Mouse (Mus musculus): ENCODE results near the gene E330034G19Rik. TPM values are rescaled to one million over a fixed set of nuclear protein-coding genes. Genes with fewer than 3 reads are reported as not detected.

Gene E330034G19Rik
- not detected for total RNA-seq (2021)
- long read RNA-seq, experiment 1: 0 reads
- long read RNA-seq, experiment 2: 0 reads

GRCm38 (mm10) chr14:24292914-24293313 lies at the start of gene E330034G19Rik:
TSS of gene E330034G19Rik (plus strand) at chr14:24293214.
- DNase-seq (ENCODE audit: low spot score in 2 of 2): no peak

DNA sequence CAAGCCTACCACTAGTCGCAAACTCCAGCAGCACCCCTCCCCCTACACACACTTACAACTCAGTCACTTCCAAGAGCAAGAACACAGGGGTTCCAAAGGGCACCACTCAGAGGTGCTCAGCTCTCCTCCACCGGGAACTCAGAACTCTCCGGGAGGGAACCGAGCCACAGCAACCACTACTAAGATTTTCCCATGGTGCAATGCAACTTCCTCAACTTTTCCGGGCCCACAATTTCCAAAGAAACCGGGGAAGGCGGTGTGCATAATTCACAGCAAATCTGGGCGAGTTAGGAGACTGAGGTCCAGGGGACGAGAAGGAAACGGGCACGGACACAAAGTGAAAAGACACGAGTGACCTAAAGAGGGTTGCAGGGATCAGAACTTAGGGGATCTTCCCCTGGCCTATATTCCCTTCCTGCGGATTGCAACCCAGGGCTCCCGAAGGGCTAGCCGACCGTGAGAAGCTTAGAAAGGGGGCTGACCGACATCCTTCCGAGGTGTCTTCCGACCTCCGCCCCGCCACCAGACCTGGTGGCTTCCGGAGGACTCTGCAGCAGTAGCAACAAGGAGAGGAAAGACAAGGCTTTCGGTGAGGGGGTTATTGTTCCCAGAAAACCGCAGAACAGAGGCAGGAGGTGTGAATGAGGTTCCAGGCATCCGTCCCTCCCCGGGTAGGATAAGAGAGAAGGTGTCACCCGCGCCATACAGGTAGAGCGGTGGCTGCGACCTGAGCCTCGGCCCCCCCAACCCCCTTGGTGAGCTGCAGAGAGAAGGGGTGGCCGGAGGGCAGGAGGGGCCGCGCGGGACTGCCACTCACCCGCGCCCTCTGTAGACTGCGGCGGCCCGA lies 48.5 kb upstream of the E330034G19Rik start:
- DNase-seq (ENCODE audit: low spot score in 2 of 2): peak; percentile 7

- peak; percentile 52 to 60 for DNase-seq (ENCODE audit: low spot score in 2 of 2)
Observed at GRCm38 (mm10) chr14:24245177-24246081, 47.6 kb upstream of the E330034G19Rik start, which contains the start of gene Dlg5. TSS of gene Dlg5 (minus strand) at chr14:24245920.

GRCm38 (mm10) chr14:24249926-24250325 lies 43.1 kb upstream of the E330034G19Rik start:
- DNase-seq (ENCODE audit: low spot score in 2 of 2): no peak

DNA sequence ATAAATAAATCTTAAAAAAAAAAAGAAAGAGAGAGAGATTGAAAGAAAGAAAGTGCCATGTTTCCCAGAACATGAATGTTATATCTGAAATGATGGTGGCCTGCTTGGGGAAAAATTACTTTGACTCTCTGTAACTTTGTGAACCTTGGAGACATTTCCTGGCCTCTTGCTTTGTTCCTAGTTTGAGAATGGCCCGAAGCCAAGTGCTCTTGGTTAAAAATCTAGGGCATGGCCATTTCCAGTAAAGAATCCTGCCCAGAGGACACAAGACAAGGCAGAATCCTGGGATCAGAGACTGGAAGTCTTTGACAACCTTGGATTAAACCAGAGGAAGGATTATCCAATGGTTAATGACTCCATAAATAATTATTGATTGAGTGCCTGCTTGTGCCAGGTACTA lies 41.7 kb upstream of the E330034G19Rik start:
- DNase-seq (ENCODE audit: low spot score in 2 of 2): no peak

DNA sequence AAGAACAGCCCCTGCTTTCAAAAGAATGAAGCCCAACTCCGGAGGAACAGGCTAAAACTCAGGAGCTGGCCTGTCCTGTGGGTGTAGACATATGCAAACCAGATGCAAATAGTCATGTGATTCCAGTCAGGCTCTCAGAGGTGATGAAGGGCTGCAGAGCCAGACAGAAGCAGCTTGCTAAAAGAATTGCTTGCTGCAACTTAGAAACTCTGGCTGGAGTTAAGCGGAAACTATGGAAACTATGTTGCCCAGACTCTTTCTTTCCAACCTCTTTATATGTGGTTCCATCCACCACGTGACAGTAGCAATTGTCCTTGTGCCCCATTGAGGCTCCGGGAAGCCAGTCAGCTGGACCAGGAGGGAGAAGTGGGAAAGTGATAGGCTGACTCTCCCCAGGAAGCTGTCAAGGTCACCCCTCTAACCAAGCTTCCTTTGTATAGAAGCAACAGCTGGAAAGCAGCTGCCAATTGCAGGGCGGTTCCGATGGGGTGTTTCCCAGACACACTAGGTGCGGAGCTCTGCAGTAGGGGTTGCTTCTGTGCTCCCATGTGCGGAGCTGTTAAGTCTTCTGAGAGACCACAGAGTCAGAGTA lies 39.3 kb upstream of the E330034G19Rik start:
- DNase-seq (ENCODE audit: low spot score in 2 of 2): no peak

DNA sequence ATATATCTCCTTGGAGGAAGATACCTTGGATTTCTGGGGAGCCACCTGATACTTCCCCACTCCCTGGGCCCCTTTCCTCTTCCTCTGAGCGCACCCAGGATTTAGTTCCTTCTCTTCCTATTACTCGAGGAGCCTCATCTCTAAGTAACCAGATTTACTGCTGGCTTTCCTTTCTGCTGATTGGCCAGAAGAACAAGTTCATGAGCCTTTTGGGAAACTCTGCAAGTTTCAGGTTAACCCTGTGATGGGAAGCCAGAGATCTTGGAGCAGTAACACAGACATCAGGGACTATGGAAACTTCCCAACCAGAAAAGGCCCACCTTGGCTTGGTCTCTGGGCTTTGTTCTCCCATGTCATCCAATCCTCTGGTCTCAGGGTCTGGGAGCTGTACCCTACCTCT lies 37.1 kb upstream of the E330034G19Rik start:
- DNase-seq (ENCODE audit: low spot score in 2 of 2): no peak

DNA sequence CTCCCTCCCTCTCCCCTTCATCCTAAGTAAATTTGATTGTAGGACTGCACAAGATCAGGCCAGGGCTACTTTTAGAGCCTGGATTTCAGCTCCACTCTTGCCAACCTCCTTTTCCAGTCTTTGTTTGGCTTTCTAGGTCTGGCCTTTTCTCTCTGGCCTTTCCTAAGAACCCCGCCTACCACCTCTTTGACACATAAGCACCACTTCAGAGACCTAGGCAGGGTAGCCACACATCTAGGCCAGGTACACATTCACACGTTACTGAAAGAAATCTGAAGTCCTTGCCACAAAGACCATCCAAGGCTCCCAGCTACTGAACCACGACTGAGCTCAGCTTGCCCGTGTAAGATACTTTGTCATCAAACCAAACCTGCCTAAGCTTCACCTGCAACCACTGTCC lies 32.6 kb upstream of the E330034G19Rik start:
- DNase-seq (ENCODE audit: low spot score in 2 of 2): no peak

GRCm38 (mm10) chr14:24262382-24262781 lies 30.6 kb upstream of the E330034G19Rik start:
- DNase-seq (ENCODE audit: low spot score in 2 of 2): no peak

DNA sequence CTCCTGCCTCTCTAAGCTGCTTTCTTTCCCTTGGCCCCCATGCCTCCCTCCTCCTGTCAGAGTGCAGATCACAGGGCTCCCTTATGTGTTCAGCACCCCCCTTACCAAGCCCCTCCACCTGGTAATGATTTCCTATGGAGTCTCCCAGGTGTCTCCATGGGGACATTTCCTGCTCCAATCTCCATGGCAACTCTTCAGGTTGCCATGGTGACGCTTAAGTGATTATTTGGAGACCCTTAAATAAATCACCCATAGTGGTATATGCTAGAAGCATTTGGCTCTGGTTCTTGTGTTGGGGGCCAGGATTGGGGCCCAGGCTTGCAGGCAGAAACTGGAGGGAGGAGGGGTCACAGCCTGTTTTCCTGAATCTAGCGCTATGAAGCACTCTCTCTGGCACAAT lies 30.1 kb upstream of the E330034G19Rik start:
- DNase-seq (ENCODE audit: low spot score in 2 of 2): no peak

- DNase-seq (ENCODE audit: low spot score in 2 of 2): no peak
Observed at GRCm38 (mm10) chr14:24269571-24269970, 23.4 kb upstream of the E330034G19Rik start.

DNA sequence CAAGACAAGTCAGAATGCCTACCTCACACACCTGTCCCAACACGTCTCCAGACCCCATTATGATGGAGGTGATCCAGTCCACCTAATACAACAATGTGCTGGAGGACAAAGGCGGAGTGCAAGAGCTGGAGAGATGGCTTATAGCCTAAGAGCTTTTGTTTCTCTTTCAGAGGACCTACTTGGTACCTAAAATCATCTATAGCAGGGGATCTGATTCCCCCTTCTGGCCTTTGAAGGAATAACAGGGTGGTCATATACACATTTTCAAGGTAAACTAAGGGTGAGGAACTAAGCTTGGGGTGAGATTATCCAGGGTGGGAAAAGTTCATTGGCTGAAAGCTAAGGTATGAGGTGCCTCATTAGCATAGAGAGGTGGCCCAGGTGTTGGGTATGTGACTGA lies 19.4 kb upstream of the E330034G19Rik start:
- no peak for DNase-seq (ENCODE audit: low spot score in 2 of 2)

GRCm38 (mm10) chr14:24275534-24275933 lies 17.5 kb upstream of the E330034G19Rik start:
- no peak for DNase-seq (ENCODE audit: low spot score in 2 of 2)

DNA sequence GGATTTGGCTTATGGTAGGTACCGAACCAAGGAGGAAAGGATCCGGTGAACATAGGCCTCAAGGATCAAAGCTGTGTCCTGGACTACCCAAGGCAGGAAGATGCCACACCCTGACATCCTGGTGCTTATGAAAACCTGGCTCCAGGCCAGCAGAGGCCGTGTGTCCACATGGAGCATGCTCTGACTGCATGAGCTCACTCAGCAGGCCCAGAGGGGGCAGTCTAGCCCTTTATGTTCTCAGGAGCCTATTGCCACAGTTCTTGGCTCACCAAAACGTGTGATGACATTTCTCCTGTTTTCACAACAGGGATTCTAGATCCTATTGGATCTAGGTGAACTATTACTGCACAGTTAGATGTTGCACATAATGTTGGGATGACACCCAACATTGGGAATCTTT lies 11.7 kb upstream of the E330034G19Rik start:
- DNase-seq (ENCODE audit: low spot score in 2 of 2): no peak

DNA sequence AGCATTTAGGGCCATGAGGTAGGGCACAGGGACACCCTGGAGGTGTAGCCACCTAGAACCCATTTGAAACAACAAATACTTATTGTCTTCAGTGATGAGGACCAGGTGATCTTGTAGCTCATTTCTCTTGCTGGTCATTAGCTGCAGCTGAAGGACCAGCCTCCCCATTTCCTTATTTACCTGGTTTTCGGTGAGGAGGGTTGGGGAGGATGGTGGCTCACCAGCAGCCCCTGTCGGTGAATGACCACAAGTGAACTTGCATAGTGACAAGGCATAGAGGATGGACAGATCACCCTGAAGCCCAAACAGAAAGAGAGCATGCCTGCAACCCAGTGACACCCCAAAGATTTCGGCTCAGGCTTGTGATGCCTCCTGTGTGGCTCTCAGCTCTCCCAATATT lies 10.7 kb upstream of the E330034G19Rik start:
- DNase-seq (ENCODE audit: low spot score in 2 of 2): no peak

DNA sequence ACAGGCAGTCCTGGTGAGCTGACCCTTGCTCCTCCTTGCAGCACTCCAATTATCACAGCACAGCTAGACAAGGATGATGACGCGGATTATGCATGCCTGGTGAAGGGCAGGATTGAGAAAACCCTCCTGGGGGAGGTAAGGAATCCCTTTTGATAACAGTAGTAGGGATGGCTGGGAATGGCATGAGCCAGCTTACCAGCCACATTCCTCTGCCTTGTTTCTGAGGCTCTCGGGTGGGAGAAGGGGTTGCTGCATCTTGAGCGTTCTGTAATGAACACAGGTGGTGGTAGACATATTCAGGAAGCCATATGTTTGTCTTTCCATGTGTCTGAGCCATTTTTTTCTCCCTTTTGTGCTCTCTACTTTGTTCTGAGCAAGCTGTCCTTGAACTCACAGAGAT lies 6.9 kb upstream of the E330034G19Rik start:
- no peak for DNase-seq (ENCODE audit: low spot score in 2 of 2)

GRCm38 (mm10) chr14:24290726-24291125 lies 2.3 kb upstream of the E330034G19Rik start:
- no peak for DNase-seq (ENCODE audit: low spot score in 2 of 2)

DNA sequence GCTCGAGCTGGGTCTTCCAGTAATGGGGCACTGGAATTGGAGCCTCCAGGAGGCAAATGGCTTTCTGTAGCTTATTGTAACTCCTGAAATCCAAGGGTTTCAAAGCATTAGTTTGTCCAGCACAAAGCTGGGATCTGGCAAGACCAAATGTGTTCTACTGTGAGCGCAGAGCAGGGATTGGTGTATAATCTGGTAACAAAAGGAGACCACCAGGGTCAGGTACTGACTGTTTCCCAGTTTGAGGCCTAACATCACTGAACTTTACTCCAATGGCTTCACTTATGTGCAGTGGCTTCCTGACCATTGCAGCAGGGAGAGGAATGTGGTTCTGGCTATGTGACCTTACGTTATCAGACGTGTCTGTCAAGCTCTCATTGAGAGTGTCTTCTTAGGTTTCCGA lies 617 bp downstream of the E330034G19Rik start:
- DNase-seq (ENCODE audit: low spot score in 2 of 2): no peak

- DNase-seq (ENCODE audit: low spot score in 2 of 2): peak in 1 of 2 experiments; percentile 26
Observed at GRCm38 (mm10) chr14:24302126-24302525, 9.1 kb downstream of the E330034G19Rik start.

GRCm38 (mm10) chr14:24306667-24307066 lies 13.7 kb downstream of the E330034G19Rik start:
- no peak for DNase-seq (ENCODE audit: low spot score in 2 of 2)

DNA sequence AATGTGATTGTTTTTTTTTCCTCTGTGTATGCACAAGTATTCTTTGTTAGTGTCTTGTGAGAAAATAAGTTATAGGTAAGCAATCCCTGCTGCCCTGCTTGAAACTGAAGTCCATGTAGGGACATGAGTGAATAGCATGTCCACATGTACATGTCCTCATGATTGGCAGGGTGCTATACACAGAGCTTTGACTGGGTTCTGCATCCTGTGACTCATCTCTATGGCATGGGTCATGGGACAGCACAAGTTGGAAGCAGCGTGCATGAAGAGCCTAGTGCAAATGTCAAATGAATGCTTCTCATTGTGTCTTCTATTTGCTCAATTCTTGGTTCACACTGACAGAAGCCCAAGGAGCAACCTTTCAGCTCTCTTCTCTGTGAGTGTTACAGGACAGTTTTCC lies 14.1 kb downstream of the E330034G19Rik start:
- DNase-seq (ENCODE audit: low spot score in 2 of 2): no peak

Data from adrenal gland, postnatal 4 days (tissue).